Mouse (Mus musculus): Measurements from ENCODE around the gene Polg2. TPM values are rescaled to one million over a fixed set of nuclear protein-coding genes. Genes with fewer than 3 reads are reported as not detected.
"Not testable (repeated sequence)": the region's sequence is repeated elsewhere in the genome, so short reads cannot be mapped to it uniquely, and the experiment has no call there.

The Polg2 gene
- total RNA-seq, 1 experiment from 2014 or later: 19.8 TPM

DNA sequence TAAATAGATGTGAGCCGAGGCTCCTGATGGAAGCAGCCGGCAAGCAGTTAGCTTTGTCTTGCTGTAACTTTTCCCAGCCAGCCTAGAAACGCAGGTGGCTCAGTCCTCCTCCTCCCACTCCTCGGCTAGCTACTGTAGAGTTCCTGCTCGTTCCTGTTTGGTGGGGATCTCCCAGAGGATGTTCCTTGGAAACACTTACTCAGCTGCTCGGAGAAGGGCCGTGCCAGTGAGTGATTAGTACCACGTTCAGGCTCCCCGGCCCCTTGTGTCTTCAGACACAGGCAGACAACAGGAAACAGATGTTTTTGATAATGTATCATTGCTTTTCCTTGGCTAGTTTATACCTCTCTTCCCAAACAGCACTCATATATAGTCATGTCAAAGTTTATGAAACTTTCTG is 16.3 kb upstream of the Polg2 start:
- ATAC-seq (replicated peaks; ENCODE audit: insufficient number of reproducible peaks, low FRiP score, low TSS enrichment, poor library complexity, severe bottlenecking): no peak

DNA sequence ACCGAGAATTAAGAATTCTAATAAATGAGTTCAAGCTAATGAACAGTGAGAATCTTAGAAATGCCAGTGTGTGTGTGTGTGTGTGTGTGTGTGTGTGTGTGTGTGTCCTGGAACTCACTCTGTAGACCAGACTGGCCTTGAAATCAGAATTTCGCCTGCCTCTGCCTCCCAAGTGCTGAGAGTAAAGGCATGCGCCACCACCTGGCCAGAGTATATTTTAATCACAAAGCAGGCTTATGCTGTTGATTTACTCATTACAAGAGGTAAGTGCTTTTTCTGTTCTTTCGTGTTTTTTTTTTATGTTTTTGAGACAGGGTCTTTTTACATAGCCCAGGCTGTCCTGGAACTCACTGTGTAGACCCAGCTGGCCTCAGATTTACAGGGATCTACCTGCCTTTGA is 14.5 kb upstream of the Polg2 start:
- no peak for ATAC-seq (replicated peaks; ENCODE audit: insufficient number of reproducible peaks, low FRiP score, low TSS enrichment, poor library complexity, severe bottlenecking)

GRCm38 (mm10) chr11:106789649-106790048 is 10.3 kb upstream of the Polg2 start:
- ATAC-seq (replicated peaks; ENCODE audit: insufficient number of reproducible peaks, low FRiP score, low TSS enrichment, poor library complexity, severe bottlenecking): no peak

DNA sequence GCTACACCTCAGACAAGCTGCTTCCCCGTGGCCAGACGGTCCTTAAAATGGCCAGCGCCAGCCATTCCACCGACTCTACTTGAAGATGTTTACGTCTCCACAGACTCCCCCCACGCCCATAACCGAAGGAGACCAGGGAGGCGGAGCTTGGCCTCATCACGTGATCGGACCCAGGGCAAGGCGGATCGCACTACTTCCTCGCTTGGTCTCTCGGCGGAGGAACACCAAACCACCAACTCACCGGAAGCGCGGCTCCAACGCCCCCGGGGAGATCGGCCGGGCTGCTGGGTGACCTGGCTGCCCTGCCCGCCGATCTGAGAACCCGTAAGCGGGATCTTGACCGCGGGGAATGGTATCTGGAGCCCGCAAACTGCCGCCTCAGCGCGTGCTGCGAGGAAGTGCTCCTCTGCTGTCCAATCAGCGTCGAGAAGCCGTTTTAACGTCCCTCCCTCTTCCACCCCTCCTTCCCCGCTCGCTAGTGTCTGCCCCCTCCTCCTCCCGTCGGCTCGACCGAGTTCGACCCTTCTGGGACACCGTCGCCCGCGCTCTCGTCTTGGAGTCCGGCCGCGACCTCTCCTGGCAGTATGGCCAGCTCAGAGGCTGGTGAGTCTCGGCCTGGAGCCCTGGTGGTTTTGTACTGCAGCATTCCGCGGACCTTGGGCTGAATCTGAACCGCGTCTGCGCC is 9.6 kb upstream of the Polg2 start, which contains the start of the genes Ddx5 and Cep95:
TSS of gene Ddx5 (minus strand) at position 411 of the 685 bp plus-strand sequence.
TSS of gene Cep95 (plus strand) at position 478 of the 685 bp plus-strand sequence.
- ATAC-seq (replicated peaks; ENCODE audit: insufficient number of reproducible peaks, low FRiP score, low TSS enrichment, poor library complexity, severe bottlenecking): peak; percentile 69

GRCm38 (mm10) chr11:106788026-106788774 is 8.9 kb upstream of the Polg2 start:
- peak; percentile 64 for ATAC-seq (replicated peaks; ENCODE audit: insufficient number of reproducible peaks, low FRiP score, low TSS enrichment, poor library complexity, severe bottlenecking)

DNA sequence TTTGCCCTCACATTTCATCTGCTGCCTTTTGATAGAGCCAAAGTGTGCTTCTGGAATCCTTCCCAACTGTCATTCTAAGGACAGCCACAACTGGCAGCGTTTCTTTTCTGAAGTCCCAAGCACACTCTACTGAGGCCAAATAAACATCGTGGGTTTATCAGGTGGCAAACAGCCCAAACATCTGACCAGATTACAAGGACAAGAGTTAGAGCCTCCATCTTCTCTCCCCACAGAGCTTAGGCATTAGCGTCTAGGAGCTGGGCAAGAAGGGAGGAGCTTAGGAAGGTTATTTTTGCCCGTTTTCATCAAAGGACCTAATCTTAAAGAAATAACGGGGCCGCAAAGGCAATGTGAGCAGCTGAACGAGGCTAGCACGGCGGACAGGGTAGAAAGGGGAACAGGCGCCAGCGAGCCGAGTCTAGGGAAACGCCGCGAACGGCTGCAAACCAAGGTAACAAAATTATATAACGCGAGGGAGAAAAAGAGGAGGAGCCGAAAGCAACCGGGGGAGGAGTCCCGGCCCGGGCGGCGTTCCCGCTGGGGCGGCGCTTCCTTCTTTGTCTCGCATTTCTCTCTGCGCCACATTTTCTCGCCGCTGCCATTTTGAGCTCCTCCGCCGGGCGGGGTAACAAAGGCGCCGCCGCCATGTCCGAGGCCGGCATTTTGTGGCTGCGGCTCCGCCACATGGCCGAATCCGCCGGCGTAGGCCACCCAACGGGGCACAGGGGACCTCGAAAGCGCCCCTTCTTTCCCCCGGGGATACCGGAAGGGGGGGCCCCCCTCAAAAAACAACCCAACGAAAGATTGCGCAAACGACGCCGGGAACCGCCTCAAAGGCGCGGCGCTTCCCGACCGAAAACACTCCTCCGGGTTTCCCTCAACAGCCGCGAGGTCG is 8.0 kb upstream of the Polg2 start:
- ATAC-seq (replicated peaks; ENCODE audit: insufficient number of reproducible peaks, low FRiP score, low TSS enrichment, poor library complexity, severe bottlenecking): peak; percentile 32

GRCm38 (mm10) chr11:106785043-106785442 is 5.7 kb upstream of the Polg2 start:
- ATAC-seq (replicated peaks; ENCODE audit: insufficient number of reproducible peaks, low FRiP score, low TSS enrichment, poor library complexity, severe bottlenecking): no peak

- ATAC-seq (replicated peaks; ENCODE audit: insufficient number of reproducible peaks, low FRiP score, low TSS enrichment, poor library complexity, severe bottlenecking): no peak
Measured at GRCm38 (mm10) chr11:106784476-106784875, 5.1 kb upstream of the Polg2 start.

GRCm38 (mm10) chr11:106782841-106783764 is 3.8 kb upstream of the Polg2 start:
- no peak for ATAC-seq (replicated peaks; ENCODE audit: insufficient number of reproducible peaks, low FRiP score, low TSS enrichment, poor library complexity, severe bottlenecking)

- not testable (repeated sequence) for ATAC-seq (replicated peaks; ENCODE audit: insufficient number of reproducible peaks, low FRiP score, low TSS enrichment, poor library complexity, severe bottlenecking)
Measured at GRCm38 (mm10) chr11:106782271-106782670, 2.9 kb upstream of the Polg2 start.

DNA sequence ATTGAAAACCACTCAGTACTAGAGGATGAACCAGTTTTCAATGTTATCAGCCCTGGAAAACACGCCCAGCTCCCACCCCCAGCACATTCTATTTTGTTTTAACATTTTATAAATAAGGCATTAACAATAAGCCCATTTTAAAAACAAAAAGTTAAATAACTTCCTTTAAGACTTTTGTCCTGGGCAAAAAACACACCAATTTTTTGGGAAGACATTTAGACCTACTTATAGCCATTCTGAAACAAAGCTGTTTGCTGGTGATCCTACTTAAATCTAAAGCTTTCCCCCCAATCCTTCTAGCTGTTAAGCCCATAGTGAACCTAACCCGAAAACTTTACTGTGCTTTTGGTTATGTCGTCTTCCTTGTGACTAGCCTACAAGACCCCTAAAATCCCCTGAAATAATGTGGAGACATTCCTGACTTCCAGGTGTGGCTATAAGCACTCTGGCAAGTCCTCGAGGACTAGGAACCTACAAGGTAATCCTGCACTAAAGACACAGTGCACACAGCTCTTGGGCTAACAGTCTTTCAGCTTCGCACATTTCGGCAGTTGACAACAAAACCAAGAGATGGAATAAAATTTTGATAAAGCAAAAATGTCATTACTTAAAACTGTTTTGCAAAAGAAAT is 1.4 kb upstream of the Polg2 start:
- no peak for ATAC-seq (replicated peaks; ENCODE audit: insufficient number of reproducible peaks, low FRiP score, low TSS enrichment, poor library complexity, severe bottlenecking)

GRCm38 (mm10) chr11:106780089-106780425 is 720 bp upstream of the Polg2 start:
- no peak; the same call in 1 of the 2 replicates for ATAC-seq (replicated peaks; ENCODE audit: insufficient number of reproducible peaks, low FRiP score, low TSS enrichment, poor library complexity, severe bottlenecking)

DNA sequence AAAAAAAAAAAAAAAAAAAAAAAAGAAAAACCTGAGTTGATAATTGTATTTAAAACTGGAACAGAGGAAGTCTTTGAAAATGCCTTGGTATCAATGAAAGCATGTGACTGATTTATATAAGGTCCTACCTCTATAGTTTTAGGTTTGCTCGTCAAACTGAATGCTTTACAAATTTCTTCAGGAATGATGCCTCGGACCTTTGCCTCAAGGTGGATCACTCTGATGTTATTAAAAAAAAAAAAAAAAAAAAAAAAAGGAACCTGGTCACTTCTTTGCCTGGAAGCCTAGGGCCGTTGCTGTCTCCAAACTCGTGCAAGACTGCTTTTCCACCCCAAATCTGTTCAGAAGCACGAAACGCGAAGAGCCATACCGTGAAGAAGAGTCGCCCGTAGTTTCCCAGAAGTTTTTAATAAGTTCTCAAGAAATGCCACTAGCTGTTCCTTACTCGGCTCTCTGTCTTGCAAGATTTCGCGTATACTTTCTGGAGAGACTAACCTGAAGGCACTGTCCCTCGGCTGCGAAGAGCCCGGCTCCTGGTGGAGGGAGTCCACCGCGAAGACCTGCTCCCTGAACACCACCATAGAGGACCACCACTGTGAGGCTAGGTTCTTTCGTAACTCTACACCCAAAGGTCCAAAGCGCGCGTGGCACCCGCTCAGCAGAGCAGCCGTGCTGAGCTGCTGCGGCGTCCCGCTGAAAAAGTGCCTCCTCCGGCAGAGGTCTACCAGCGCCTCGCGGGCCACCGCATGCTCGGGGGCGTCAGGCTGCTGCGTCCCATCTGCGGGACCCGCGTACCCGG is 549 bp downstream of the Polg2 start:
- peak; percentile 20 for ATAC-seq (replicated peaks; ENCODE audit: insufficient number of reproducible peaks, low FRiP score, low TSS enrichment, poor library complexity, severe bottlenecking)

- no peak for ATAC-seq (replicated peaks; ENCODE audit: insufficient number of reproducible peaks, low FRiP score, low TSS enrichment, poor library complexity, severe bottlenecking)
Measured at GRCm38 (mm10) chr11:106778132-106778531, 1.2 kb downstream of the Polg2 start.

DNA sequence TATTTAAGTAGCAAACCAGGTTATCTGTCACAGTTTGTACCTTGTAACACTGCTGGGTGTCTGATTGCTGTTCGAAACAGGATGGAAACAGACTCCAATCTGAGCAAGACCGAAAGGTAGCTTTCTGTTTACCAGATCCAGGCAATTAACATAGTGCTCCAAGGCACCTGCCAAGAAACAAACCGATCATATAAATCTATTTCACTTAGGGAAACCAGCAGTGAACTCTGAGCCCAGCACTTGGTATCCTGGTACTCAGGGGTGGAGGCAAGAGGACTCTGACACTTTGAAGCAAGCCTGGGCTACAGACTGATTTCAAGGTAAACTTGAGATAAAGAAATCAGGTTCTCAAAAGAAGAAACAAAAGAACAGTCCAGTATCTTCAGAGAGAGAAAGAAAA is 1.9 kb downstream of the Polg2 start:
- no peak for ATAC-seq (replicated peaks; ENCODE audit: insufficient number of reproducible peaks, low FRiP score, low TSS enrichment, poor library complexity, severe bottlenecking)

DNA sequence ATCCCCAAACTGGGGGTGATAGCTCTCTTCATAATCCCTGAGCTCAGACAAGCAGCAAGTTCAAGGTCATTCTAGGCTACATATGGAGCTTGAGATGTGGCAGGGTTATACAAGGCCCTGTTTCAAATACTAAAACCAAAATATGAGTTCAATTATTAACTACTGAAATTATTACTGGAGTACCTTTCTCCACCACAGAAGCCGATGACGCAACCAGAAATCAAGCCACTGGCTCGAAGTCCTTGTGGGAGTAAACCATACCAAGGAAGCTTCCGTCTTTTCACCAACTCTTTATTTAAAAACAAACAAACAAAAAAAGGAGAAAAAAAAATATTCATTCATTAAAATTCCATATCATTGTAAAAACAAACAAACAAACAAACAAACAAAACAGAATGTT is 2.4 kb downstream of the Polg2 start:
- no peak for ATAC-seq (replicated peaks; ENCODE audit: insufficient number of reproducible peaks, low FRiP score, low TSS enrichment, poor library complexity, severe bottlenecking)

DNA sequence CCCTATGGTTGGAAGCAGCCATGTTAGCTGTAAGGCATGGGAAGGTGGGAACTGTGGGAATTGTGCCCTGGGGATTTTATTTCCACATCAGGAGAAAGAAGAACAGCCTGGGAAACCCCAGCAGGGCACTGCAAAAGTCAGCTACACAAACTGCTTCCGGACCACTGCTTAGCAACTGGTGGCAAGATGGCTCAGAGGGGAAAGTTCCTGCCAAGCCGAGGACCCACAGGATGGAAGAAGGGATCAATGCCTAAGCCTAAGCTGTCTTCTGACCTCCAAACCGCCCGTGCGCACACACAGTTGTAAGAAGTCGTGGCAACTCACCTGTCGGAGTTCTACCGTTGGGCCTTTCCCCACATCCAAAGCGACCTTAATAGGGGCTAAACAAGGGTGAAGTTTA is 6.3 kb downstream of the Polg2 start:
- ATAC-seq (replicated peaks; ENCODE audit: insufficient number of reproducible peaks, low FRiP score, low TSS enrichment, poor library complexity, severe bottlenecking): no peak

Measured in monocyte, adult 5-6 weeks (primary cell).